Comparison of ENCODE assay signal across 21 mouse cellular contexts in the genomic region with DNA sequence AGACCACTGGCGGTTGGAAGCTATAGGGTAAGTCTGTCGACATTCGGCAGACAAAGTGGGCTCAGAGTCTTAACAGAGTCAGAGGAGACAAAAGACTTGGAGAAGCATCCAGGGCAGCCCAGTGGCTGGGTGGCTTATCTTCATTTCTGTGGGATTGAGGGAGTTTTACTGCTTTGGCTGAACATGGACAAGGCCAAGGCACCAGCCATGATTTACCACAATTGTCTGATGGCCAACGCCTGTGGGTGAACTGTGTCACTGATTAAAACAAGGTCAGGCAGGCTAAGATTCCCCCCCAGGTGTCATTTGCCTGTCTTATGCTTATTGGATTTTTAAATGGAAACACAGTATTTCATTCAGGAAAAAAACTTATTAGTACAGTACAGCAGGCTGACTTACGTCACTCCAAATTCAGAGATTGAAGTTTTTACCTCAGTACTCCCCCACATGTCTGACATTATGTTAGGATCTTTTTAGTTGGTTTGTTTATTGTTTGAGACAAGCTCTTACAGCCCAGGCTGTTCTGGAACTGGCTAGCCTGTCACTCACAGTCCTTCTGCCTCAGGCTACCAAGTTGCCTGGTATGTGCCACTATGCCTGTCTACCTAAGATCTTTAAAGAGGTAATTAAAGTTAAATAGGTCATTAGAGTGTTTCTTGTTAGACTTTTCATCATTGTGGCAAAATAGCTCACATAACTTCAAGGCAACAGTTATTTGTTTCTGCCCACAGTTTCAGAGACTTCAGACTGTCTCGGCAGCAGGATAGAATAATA. TPM values are rescaled to one million over a fixed set of nuclear protein-coding genes. Genes with fewer than 3 reads are reported as not detected.
DNase-seq lines count a peak whose midpoint lies in the region; ATAC-seq and TF ChIP-seq lines count a peak whose summit lies in the region.
"Had no signal": no experiment of that assay in that cellular context is flagged by ENCODE, and none has a peak within 500 bp of the region (broad histone marks: within the 10 kb centered on the region; RNA-seq: fewer than 3 reads in every experiment).

No protein-coding gene starts in this region.

- WGBS in heart, embryonic 10.5 days: 81% methylated on average over 6 of the region's 6 CpGs
- WGBS in lung, postnatal 0 days: 79% methylated on average over 6 of the region's 6 CpGs
- 71% methylated on average over 6 of the region's 6 CpGs for WGBS in embryonic facial prominence, embryonic 10.5 days

- peaks cover 10% of the 10 kb centered on the region; the same call in 1 of the 2 replicates for H3K4me1 ChIP-seq in heart, embryonic 10.5 days
- peaks cover 10% of the 10 kb centered on the region; the same call in 1 of the 2 replicates for H3K4me1 ChIP-seq in lung, postnatal 0 days (ENCODE audit: insufficient read depth, low read depth, low read length)
- H3K4me1 ChIP-seq in embryonic facial prominence, embryonic 10.5 days: peaks cover 36% of the 10 kb centered on the region

- no peak for TF ChIP-seq CTCF in lung, postnatal 0 days (IDR thresholded peaks at IDR 0.05)

- no peaks in the 10 kb centered on the region for H3K9me3 ChIP-seq in heart, embryonic 10.5 days
- no peaks in the 10 kb centered on the region for H3K9me3 ChIP-seq in lung, postnatal 0 days (ENCODE audit: low read length)
- no peaks in the 10 kb centered on the region for H3K9me3 ChIP-seq in embryonic facial prominence, embryonic 10.5 days
- H3K9me3 ChIP-seq: forebrain, embryonic 10.5 days; heart, embryonic 12.5 days; hindbrain, embryonic 12.5 days; stomach, embryonic 15.5 days had no signal

- no peak for DNase-seq in heart, embryonic 10.5 days (ENCODE audit: low spot score)
- DNase-seq in heart, adult 9 months (ENCODE audit: low spot score in 2 of 2): no peak
- DNase-seq in lung, postnatal 0 days (ENCODE audit: low spot score): no peak
- no peak for DNase-seq in lung, postnatal 14 days
- no peak for DNase-seq in embryonic facial prominence, embryonic 10.5 days (ENCODE audit: low spot score)
- no peak for DNase-seq in cerebellum, adult 11 months
- DNase-seq: B cell, adult 2 months; cerebellum, postnatal 10 days; gastrocnemius, adult 2 months; heart, postnatal 14 days; layer of hippocampus, postnatal 36 days; lung, postnatal 10 days; right cerebral cortex, postnatal 25 days had no signal

- no peak overlapping the region for H3K9ac ChIP-seq in lung, postnatal 0 days (replicated peaks; ENCODE audit: low read depth)
- H3K9ac ChIP-seq: heart, embryonic 12.5 days; hindbrain, embryonic 12.5 days; stomach, embryonic 15.5 days had no signal

- no peaks in the 10 kb centered on the region for H3K27me3 ChIP-seq in heart, embryonic 10.5 days (ENCODE audit: insufficient read depth, poor library complexity, severe bottlenecking)
- H3K27me3 ChIP-seq in lung, postnatal 0 days (replicated peaks; ENCODE audit: insufficient read depth, low read length): no peaks in the 10 kb centered on the region
- no peaks in the 10 kb centered on the region for H3K27me3 ChIP-seq in embryonic facial prominence, embryonic 10.5 days (replicated peaks; ENCODE audit: low read depth, poor library complexity, severe bottlenecking)
- H3K27me3 ChIP-seq: heart, embryonic 12.5 days; hindbrain, embryonic 12.5 days; stomach, embryonic 15.5 days had no signal

- no peaks in the 10 kb centered on the region for H3K36me3 ChIP-seq in heart, embryonic 10.5 days
- no peaks in the 10 kb centered on the region for H3K36me3 ChIP-seq in lung, postnatal 0 days (ENCODE audit: insufficient read depth, low read length)
- no peaks in the 10 kb centered on the region for H3K36me3 ChIP-seq in embryonic facial prominence, embryonic 10.5 days (replicated peaks)
- H3K36me3 ChIP-seq: forebrain, embryonic 10.5 days; heart, embryonic 12.5 days; hindbrain, embryonic 12.5 days; stomach, embryonic 15.5 days had no signal

- H3K27ac ChIP-seq in heart, embryonic 10.5 days: 0 out of 2 replicates have a peak overlapping the region, but pooled peaks have one; percentile 13
- H3K27ac ChIP-seq in lung, postnatal 0 days (ENCODE audit: low read length): peak overlapping the region; percentile 70
- H3K27ac ChIP-seq in embryonic facial prominence, embryonic 10.5 days (replicated peaks): peak overlapping the region; percentile 14; the same call in 1 of the 2 replicates
- H3K27ac ChIP-seq: forebrain, embryonic 10.5 days; gastrocnemius, adult 2 months; hindbrain, embryonic 12.5 days; layer of hippocampus, adult 2 months; stomach, embryonic 15.5 days had no signal

- no peak for ATAC-seq in lung, postnatal 0 days
- no peak for ATAC-seq in megakaryocyte, adult 5-6 weeks (ENCODE audit: poor library complexity, severe bottlenecking)
- ATAC-seq: inflammation-experienced regulatory T-cells, adult 6 months had no signal

- no peak overlapping the region for H3K4me2 ChIP-seq in lung, postnatal 0 days (replicated peaks; ENCODE audit: low read depth, low read length)
- H3K4me2 ChIP-seq: heart, embryonic 12.5 days; hindbrain, embryonic 12.5 days; liver, embryonic 11.5 days; stomach, embryonic 15.5 days had no signal

- TF ChIP-seq EP300 in lung, postnatal 0 days (IDR thresholded peaks at IDR 0.05): no peak

- no peak overlapping the region for H3K4me3 ChIP-seq in heart, embryonic 10.5 days
- H3K4me3 ChIP-seq in lung, postnatal 0 days (ENCODE audit: low read depth, low read length): no peak overlapping the region
- no peak overlapping the region for H3K4me3 ChIP-seq in embryonic facial prominence, embryonic 10.5 days
- H3K4me3 ChIP-seq: forebrain, embryonic 10.5 days; gastrocnemius, adult 2 months; heart, embryonic 12.5 days; hindbrain, embryonic 12.5 days; layer of hippocampus, adult 2 months; stomach, embryonic 15.5 days had no signal

RNA-seq across cellular contexts. Expression of a gene that starts 11.6 kb away (rescaled TPM):
- polyA plus RNA-seq in heart, embryonic 10.5 days (2016; fragmentation: Nextera tagmentation; extraction: Ambion mirVana): 12.7 and 17.0 TPM in 2 replicates
- 34.9 and 37.5 TPM in 2 replicates for polyA plus RNA-seq in lung, postnatal 0 days (2015; fragmentation: Nextera tagmentation; extraction: Ambion mirVana)
- 20.2 and 23.4 TPM in 2 replicates for polyA plus RNA-seq in embryonic facial prominence, embryonic 10.5 days (2016; fragmentation: Nextera tagmentation; extraction: Ambion mirVana)
- 29.6 and 35.7 TPM in 2 replicates for total RNA-seq in megakaryocyte, adult 5-6 weeks (2015)
- total RNA-seq in megakaryocyte, adult 5-6 weeks (2017): 15.9 and 17.6 TPM in 2 replicates

Comparison
In these comparisons a context has a peak if more than half of its experiments do, and no peak if none do; other contexts are left out.
1. H3K27ac ChIP-seq: peak in every context shown above with its lines; median percentile 70 in lung, postnatal 0 days; 14 in embryonic facial prominence, embryonic 10.5 days; 13 in heart, embryonic 10.5 days.